Mouse (Mus musculus) hindbrain, embryonic 16.5 days (tissue): ENCODE data around the gene Atf4. TPM values are rescaled to one million over a fixed set of nuclear protein-coding genes. Genes with fewer than 3 reads are reported as not detected.
A peak's percentile ranks its signal among the peaks of the same experiment; 100 is the strongest.

Experiments used
- ATAC-seq: fragments of 200-750 bp; cut with Nextera tagmentation; 2 replicates; pipeline ENCODE4 v1.8.0; 2017; ENCODE audit warnings: moderate TSS enrichment, moderate library complexity
- H3K27ac ChIP-seq: fragments of 300-500 bp; sonication (generic); 2 replicates; pipeline ENCODE4 v1.5.1; 2014; ENCODE audit warnings: low read depth, mild to moderate bottlenecking, control low read depth, low read length, moderate library complexity
- H3K27me3 ChIP-seq: fragments of 300-500 bp; sonication (generic); replicated peaks from 2 replicates; pipeline ENCODE4 v1.6.1; 2014; ENCODE audit warnings: low read length; ENCODE audit not compliant: control insufficient read depth, insufficient read depth
- H3K36me3 ChIP-seq: fragments of 300-500 bp; sonication (generic); 2 replicates; pipeline ENCODE4 v1.6.1; 2014; ENCODE audit warnings: mild to moderate bottlenecking, low read length, moderate library complexity, mixed read lengths; ENCODE audit not compliant: control insufficient read depth, insufficient read depth
- H3K4me1 ChIP-seq: fragments of 300-500 bp; sonication (generic); 2 replicates; pipeline ENCODE4 v1.6.1; 2014; ENCODE audit warnings: low read depth, low read length; ENCODE audit not compliant: control insufficient read depth, insufficient read depth
- H3K4me2 ChIP-seq: fragments of 300-500 bp; sonication (generic); 2 replicates; pipeline ENCODE4 v1.6.1; 2014; ENCODE audit warnings: mild to moderate bottlenecking, low read length, control low read depth, moderate library complexity
- H3K4me3 ChIP-seq: fragments of 300-500 bp; sonication (generic); 2 replicates; pipeline ENCODE4 v1.5.1; 2014; ENCODE audit warnings: mild to moderate bottlenecking, low read length, control low read depth, moderate library complexity
- H3K9ac ChIP-seq: fragments of 300-500 bp; sonication (generic); 2 replicates; pipeline ENCODE4 v1.6.1; 2014; ENCODE audit warnings: low read depth, mild to moderate bottlenecking, control low read depth, low read length, moderate library complexity
- H3K9me3 ChIP-seq: fragments of 300-500 bp; sonication (generic); 2 replicates; pipeline ENCODE4 v1.6.1; 2014; ENCODE audit warnings: mild to moderate bottlenecking, low read length, moderate library complexity; ENCODE audit not compliant: control insufficient read depth
- WGBS: fragments of 180-500 bp; shearing (Covaris S2); extraction: QIAGEN DNeasy Blood & Tissue Kit; methylation state at CpG from one replicate; pipeline ENCODE4 v1.1.7; 2014; 5-methylcytosine and 5-hydroxymethylcytosine counted together
- polyA plus RNA-seq: library from polyadenylated mRNA; unstranded; fragments of >200 nt; fragmentation: Nextera tagmentation; extraction: Ambion mirVana; gene quantifications from 2 replicates; pipeline ENCODE4 v1.2.1, GENCODE M21; 2015

The Atf4 gene
- polyA plus RNA-seq, 1 experiment from 2014 or later = 116 TPM

DNA sequence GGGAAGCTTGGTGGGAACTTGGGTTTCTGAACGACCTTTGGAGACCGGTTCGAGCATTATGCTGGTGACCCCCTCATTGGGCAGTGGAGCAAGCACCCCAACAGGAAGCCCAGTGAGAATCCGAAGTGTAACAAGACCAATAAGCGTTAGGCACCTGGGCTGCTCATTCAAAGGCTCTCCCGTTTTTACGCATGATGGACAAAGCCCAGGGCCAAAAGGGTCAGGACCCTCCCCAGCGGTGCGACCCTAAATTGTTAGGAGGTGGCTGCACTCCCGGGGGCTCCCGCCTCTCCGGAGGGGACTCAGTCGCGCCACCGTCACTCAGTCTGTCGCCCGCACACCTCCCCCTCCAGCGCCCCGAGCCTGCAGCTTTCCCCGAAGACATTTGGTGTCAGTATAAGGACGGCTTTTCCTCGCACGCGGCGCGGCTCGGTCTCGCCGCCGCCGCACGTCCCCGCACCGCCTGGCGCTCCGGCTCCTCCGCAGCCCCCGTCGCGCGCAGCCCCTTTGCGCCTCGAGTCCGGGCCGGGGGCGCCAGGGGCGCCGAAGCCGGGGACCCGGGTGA, 31.9 kb downstream of the Atf4 start, which contains the start of gene Cacna1i:
TSS of gene Cacna1i (plus strand) at position 388 of the 565 bp plus-strand sequence.
- Histone ChIP-seq H3K4me2 (peak within 1 kb of the TSS; percentile 87), H3K27me3 (peaks cover 15% of the 10 kb centered on the region), H3K4me1 (peaks cover 8% of the 10 kb centered on the region; the same call in 1 of the 2 replicates), H3K9ac (peak within 1 kb of the TSS; percentile 78), H3K27ac (no peak within 1 kb of the TSS; the same call in 1 of the 2 replicates), H3K36me3 (no peaks in the 10 kb centered on the region), H3K9me3 (no peaks in the 10 kb centered on the region), H3K4me3 (peak within 1 kb of the TSS; percentile 59)
- 1% methylated on average over 48 of the region's 50 CpGs for WGBS
- peak; percentile 84 for ATAC-seq

DNA sequence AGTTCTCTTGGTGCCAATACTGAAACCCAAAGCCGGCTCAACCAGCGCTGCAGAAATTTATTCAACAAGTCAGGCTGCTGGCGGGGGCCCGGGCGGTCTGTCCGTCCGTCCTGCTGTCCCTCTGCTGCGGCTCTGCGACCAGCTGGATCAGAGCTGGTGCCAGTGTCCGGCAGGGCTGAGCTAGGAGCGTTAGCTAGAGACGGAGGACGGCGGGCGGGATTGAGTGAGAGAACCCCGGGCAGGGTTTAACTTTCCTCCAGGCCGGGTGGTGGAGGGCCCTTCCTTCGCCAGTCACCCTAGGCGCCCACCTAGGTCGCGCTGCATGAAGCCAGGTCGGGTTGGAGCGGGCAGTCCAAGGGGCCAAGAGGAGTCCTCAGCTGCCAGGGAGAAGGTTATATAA, 33.1 kb downstream of the Atf4 start:
- Histone ChIP-seq H3K4me1 (peaks cover 8% of the 10 kb centered on the region; the same call in 1 of the 2 replicates), H3K27me3 (peaks cover 15% of the 10 kb centered on the region), H3K4me3 (peak overlapping the region; percentile 59), H3K9ac (peak overlapping the region; percentile 78), H3K36me3 (no peaks in the 10 kb centered on the region), H3K9me3 (no peaks in the 10 kb centered on the region), H3K4me2 (peak overlapping the region; percentile 87), H3K27ac (no peak overlapping the region)
- ATAC-seq = no peak
- 2% methylated on average over 23 of the region's 23 CpGs for WGBS

DNA sequence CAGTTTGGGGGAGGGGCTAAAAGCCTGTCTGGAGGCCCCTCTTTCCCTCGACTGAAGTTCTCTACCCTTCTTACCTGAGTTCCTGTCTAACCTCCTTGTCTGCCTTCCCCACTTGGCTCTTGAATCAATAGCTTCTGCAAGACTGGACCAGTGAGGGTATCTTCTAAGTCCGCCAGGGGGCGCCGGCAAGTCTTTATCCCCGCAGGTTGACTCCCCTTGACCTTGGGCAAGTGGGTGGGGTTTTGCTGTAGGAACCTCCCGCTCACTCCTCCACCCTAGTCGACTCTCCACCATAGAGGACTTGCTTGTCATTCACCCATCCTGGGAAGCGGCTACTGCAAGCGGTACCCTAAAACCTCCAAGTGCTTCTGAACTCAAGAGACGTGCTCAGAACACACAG, 34.5 kb downstream of the Atf4 start:
- no peaks in the 10 kb centered on the region for H3K36me3 ChIP-seq
- WGBS = 4% methylated on average over 10 of the region's 10 CpGs
- ATAC-seq = no peak
- H3K4me1 ChIP-seq = peaks cover 8% of the 10 kb centered on the region; the same call in 1 of the 2 replicates
- peak overlapping the region; percentile 87; the same call in 1 of the 2 replicates for H3K4me2 ChIP-seq
- H3K27me3 ChIP-seq = peaks cover 15% of the 10 kb centered on the region
- no peak overlapping the region for H3K4me3 ChIP-seq
- no peak overlapping the region for H3K27ac ChIP-seq
- no peak overlapping the region for H3K9ac ChIP-seq
- H3K9me3 ChIP-seq = no peaks in the 10 kb centered on the region

DNA sequence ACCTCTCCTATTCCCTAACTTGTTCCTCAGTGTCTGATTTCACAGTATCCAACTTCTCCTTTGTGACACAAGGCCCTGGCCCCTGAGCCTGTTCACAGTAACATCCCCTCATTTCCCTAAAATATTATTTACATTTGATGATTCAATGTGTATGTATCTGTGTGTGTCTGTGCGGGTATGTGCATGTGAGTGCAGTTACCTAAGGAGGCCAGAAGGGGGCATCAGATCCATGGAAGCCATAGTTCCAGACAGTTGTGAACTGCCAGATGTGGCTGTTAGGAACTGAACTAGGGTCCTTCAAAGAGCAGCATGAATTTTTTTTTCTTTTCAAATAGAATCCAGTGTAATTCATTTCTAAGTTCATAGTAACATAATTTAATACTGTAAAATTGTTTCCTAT, 42.2 kb downstream of the Atf4 start:
- whole genome bisulfite sequencing = 97% methylated on average over 1 of the region's 1 CpGs
- Histone ChIP-seq H3K27ac (no peak overlapping the region), H3K4me2 (no peak overlapping the region), H3K4me3 (no peak overlapping the region), H3K4me1 (no peaks in the 10 kb centered on the region), H3K27me3 (no peaks in the 10 kb centered on the region; the same call in 1 of the 2 replicates), H3K9ac (no peak overlapping the region), H3K36me3 (no peaks in the 10 kb centered on the region; the same call in 1 of the 2 replicates), H3K9me3 (no peaks in the 10 kb centered on the region)
- no peak for ATAC-seq

DNA sequence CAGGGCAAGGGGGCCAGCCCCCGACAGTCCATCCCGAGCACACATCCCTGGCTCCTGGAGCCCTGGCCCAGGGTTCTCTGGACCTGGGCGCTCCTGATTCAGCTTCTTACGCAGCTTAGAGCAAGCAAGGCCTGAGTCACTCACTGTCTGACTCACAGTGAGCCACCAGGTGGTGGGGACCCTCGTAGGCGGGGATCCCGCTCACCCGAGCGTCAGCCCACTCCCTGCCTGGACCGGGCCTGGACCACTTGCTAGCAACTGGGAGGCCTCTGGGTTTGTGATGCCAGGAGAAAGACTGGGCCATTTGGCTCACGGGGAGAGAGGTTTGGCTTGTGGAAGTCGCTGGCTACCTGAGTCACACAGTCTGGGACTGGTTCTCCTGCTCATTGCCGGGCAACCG, 48.8 kb downstream of the Atf4 start:
- no peak overlapping the region for H3K27ac ChIP-seq
- no peak overlapping the region for H3K4me2 ChIP-seq
- H3K9me3 ChIP-seq = no peaks in the 10 kb centered on the region
- no peak overlapping the region for H3K4me3 ChIP-seq
- no peaks in the 10 kb centered on the region; the same call in 1 of the 2 replicates for H3K36me3 ChIP-seq
- ATAC-seq = peak; percentile 34; the same call in 1 of the 2 replicates
- WGBS = 57% methylated on average over 14 of the region's 14 CpGs
- no peak overlapping the region; the same call in 1 of the 2 replicates for H3K9ac ChIP-seq
- no peaks in the 10 kb centered on the region; the same call in 1 of the 2 replicates for H3K27me3 ChIP-seq
- H3K4me1 ChIP-seq = no peaks in the 10 kb centered on the region

DNA sequence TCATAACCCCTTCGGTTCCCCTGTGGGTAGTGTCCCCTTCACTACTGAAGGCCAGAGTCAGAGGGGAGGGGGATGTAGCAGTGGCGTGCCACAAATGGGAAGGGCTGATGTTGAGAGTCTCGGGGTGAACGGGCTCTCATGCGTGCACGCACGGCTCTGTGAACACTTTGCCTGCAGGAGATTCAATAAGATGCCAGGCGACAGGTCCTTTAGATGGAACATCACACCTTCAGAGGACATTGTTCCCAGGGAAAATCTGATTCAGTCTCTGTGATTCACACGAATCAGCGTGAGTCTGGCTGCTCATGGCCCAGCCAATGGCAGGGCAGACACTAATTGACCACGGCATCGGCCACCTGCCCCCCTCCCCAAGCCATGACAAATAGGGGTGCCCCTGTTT, 49.2 kb downstream of the Atf4 start:
- no peaks in the 10 kb centered on the region for H3K36me3 ChIP-seq
- no peak overlapping the region for H3K27ac ChIP-seq
- no peak overlapping the region for H3K4me3 ChIP-seq
- no peaks in the 10 kb centered on the region for H3K4me1 ChIP-seq
- no peaks in the 10 kb centered on the region; the same call in 1 of the 2 replicates for H3K27me3 ChIP-seq
- 71% methylated on average over 12 of the region's 12 CpGs for WGBS
- no peaks in the 10 kb centered on the region for H3K9me3 ChIP-seq
- no peak overlapping the region; the same call in 1 of the 2 replicates for H3K9ac ChIP-seq
- ATAC-seq = peak; percentile 24; the same call in 1 of the 2 replicates
- no peak overlapping the region for H3K4me2 ChIP-seq

DNA sequence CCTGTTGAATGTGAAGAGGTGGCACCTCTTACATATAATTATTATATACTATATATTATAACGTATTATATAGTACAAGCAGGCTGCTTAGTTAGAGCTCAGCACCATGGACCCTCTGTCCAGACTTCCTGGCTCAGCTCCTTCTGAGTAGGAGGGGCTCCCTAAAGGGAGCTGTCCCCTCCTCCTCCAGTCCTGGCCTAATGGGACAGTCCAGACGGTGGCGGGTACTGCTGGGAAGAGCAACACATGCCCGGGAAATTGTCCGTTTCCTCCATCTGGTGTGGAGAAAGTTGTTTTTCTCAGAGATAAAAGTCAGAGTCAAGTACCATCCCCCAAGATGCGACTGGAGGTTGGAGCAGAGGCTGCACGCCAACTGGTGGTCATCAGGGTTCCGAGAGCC, 51.2 kb downstream of the Atf4 start:
- no peak for ATAC-seq
- no peak overlapping the region for H3K4me2 ChIP-seq
- WGBS = 57% methylated on average over 8 of the region's 8 CpGs
- no peaks in the 10 kb centered on the region; the same call in 1 of the 2 replicates for H3K27me3 ChIP-seq
- H3K9ac ChIP-seq = no peak overlapping the region
- no peak overlapping the region for H3K4me3 ChIP-seq
- H3K36me3 ChIP-seq = no peaks in the 10 kb centered on the region
- H3K4me1 ChIP-seq = no peaks in the 10 kb centered on the region
- H3K27ac ChIP-seq = no peak overlapping the region
- H3K9me3 ChIP-seq = no peaks in the 10 kb centered on the region

Other genes starting within 250 kb of the Atf4 start
- 6.7 and 8.0 TPM in 2 replicates for gene Pdgfb, start 240.2 kb upstream of the Atf4 start, polyA plus RNA-seq
- gene Syngr1, start 163.8 kb upstream of the Atf4 start, polyA plus RNA-seq = 78.6 and 80.3 TPM in 2 replicates
- 523 and 556 TPM in 2 replicates for gene Rpl3, start 163.3 kb upstream of the Atf4 start, polyA plus RNA-seq
- 37.1 and 39.9 TPM in 2 replicates for gene Tab1, start 122.1 kb upstream of the Atf4 start, polyA plus RNA-seq
- gene Mgat3, start 81.5 kb upstream of the Atf4 start, polyA plus RNA-seq = 15.7 and 15.8 TPM in 2 replicates
- gene Mief1, start 21.2 kb upstream of the Atf4 start, polyA plus RNA-seq = 29.0 and 38.1 TPM in 2 replicates
- 4.9 TPM in 1 of 2 replicates, not detected in the other for gene AC140267.1, start 19.3 kb upstream of the Atf4 start, polyA plus RNA-seq
- 70.6 and 70.7 TPM in 2 replicates for gene Rps19bp1, start 9.1 kb downstream of the Atf4 start, polyA plus RNA-seq
- 0.74 and 0.84 TPM in 2 replicates for gene Cacna1i, start 32.1 kb downstream of the Atf4 start, polyA plus RNA-seq